Mouse (Mus musculus) liver, postnatal 0 days (tissue): ENCODE data around the gene Flnb.

Experiments
- CTCF ChIP-seq: sonication (generic); IDR thresholded peaks from 2 replicates; pipeline ENCODE4 v1.5.1; 2016; ENCODE audit warnings: antibody characterized with exemption, low read depth
- EP300 ChIP-seq: IDR thresholded peaks from 2 replicates; pipeline ENCODE4 v1.6.1; 2016; ENCODE audit warnings: antibody characterized with exemption, low read depth, mild to moderate bottlenecking

DNA sequence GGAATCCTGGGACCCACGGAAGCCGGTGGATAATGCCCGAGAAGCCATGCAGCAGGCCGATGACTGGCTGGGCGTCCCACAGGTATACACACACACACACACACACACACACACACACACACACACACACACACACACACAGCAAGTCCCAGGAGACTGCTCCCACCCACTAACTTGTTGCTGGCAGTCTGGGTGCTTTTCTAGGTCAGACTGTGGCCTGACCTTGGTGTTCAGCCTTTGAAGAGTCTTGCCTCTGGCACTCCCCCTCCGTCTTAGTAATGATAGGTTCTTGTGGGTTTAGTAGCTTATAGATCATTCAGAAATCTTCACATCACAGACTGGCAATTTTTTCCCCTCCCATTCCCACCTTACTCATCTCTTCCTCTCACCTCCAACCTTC, 52.0 kb downstream of the Flnb start:
- TF ChIP-seq CTCF (no peak), EP300 (no peak)
